ENCODE assay signal across 9 mouse cellular contexts in the genomic region with DNA sequence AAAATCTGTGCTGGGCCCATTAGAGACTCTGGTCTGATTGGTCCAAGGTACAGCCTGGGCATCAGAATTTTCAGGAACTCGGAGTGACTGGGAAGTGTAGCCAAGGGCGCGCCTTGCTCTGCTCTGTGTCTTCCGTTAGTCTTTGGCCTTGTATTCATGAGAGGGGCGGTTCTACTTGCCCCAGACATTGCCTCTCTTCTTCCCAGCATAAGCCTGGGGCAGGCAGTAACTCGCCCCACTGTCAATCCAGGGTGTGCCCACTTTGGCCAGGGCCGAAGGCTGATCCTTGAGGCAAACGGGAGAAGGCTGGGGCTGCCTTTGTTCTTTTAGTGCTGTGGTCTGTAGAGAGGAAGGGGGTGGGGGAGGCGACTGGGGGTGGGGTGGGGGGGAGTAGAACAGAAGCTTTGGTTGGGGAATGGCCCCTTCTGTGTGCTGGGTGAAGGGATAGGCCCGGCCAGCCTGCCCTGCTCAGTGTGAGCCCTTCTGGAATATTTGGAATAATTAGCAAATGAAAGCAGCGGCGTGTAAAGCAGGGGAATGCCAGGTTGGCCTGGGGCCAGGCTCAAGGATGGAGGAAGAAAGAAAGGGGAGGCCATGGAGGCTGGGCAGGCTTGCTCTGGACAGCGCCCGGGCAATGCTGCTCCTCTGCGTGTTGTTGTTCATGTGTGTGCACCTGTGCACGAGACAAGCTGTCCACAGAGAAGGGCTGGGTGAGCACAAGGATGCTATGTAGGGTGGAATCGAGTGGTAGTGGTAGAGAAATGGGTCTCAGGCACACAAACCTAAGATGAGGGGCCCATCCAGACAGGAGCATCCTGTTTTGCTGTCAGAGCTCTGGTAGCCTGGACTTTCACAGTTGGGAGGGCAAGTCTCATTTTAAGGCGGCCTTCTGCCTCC. TPM values are rescaled to one million over a fixed set of nuclear protein-coding genes. Genes with fewer than 3 reads are reported as not detected.
DNase-seq lines count a peak whose midpoint lies in the region; ATAC-seq lines count a peak whose summit lies in the region.
"Had no signal": no experiment of that assay in that cellular context is flagged by ENCODE, and none has a peak within 500 bp of the region (broad histone marks: within the 10 kb centered on the region; RNA-seq: fewer than 3 reads in every experiment).

No protein-coding gene starts in this region.

- ATAC-seq in heart, embryonic 13.5 days (ENCODE audit: extremely low read depth, insufficient number of reproducible peaks, low FRiP score, low TSS enrichment) = no peak
- no peak for ATAC-seq in heart, embryonic 11.5 days (replicated peaks; ENCODE audit: insufficient number of reproducible peaks, low FRiP score, low TSS enrichment)

- H3K27me3 ChIP-seq in heart, embryonic 13.5 days (replicated peaks) = peaks cover 31% of the 10 kb centered on the region
- peaks cover 32% of the 10 kb centered on the region for H3K27me3 ChIP-seq in heart, embryonic 11.5 days (ENCODE audit: control insufficient read depth, insufficient read depth, low read length)

- H3K9me3 ChIP-seq in heart, embryonic 13.5 days = no peaks in the 10 kb centered on the region
- no peaks in the 10 kb centered on the region for H3K9me3 ChIP-seq in heart, embryonic 11.5 days (replicated peaks; ENCODE audit: control insufficient read depth, low read length)
- H3K9me3 ChIP-seq: megakaryocyte, embryonic 14.5 days had no signal

- 54% methylated on average over 18 of the region's 18 CpGs for WGBS in heart, embryonic 13.5 days
- WGBS in heart, embryonic 11.5 days (ENCODE audit: insufficient replicate concordance) = 63% methylated on average over 18 of the region's 18 CpGs

- H3K27ac ChIP-seq in heart, embryonic 13.5 days (replicated peaks) = peak overlapping the region; percentile 15; the same call in 1 of the 2 replicates
- no peak overlapping the region for H3K27ac ChIP-seq in heart, embryonic 11.5 days (ENCODE audit: low read depth, low read length)

- peak; percentile 74 for DNase-seq in R1 (ENCODE audit: low read depth, low spot score)
- peak; percentile 58 for DNase-seq in kidney, adult 18-20 months
- DNase-seq in lung, postnatal 36 days = peak; percentile 42
- DNase-seq in cerebellum, adult 8-10 months = no peak
- no peak for DNase-seq in urinary bladder, adult 2 months (ENCODE audit: low spot score)
- DNase-seq in frontal cortex, adult 2 months (ENCODE audit: extremely low spot score in 1 of 2, low spot score in 1 of 2) = no peak

- H3K4me1 ChIP-seq in heart, embryonic 13.5 days = peaks cover 30% of the 10 kb centered on the region
- H3K4me1 ChIP-seq in heart, embryonic 11.5 days (ENCODE audit: control insufficient read depth, insufficient read depth, low read length) = peaks cover 13% of the 10 kb centered on the region

- no peaks in the 10 kb centered on the region for H3K36me3 ChIP-seq in heart, embryonic 13.5 days
- no peaks in the 10 kb centered on the region for H3K36me3 ChIP-seq in heart, embryonic 11.5 days (ENCODE audit: control insufficient read depth, insufficient read depth, low read length)

- peak overlapping the region; percentile 40 for H3K9ac ChIP-seq in heart, embryonic 13.5 days
- H3K9ac ChIP-seq in heart, embryonic 11.5 days (ENCODE audit: low read depth, low read length) = no peak overlapping the region

- 0 out of 2 replicates have a peak overlapping the region, but pooled peaks have one; percentile 5 for H3K4me2 ChIP-seq in heart, embryonic 13.5 days
- no peak overlapping the region for H3K4me2 ChIP-seq in heart, embryonic 11.5 days

- H3K4me3 ChIP-seq in heart, embryonic 13.5 days = no peak overlapping the region
- H3K4me3 ChIP-seq in heart, embryonic 11.5 days (ENCODE audit: low read depth, low read length) = no peak overlapping the region
- H3K4me3 ChIP-seq: megakaryocyte, embryonic 14.5 days had no signal

RNA-seq across cellular contexts. Expression of gene Foxj1, which starts 5.6 kb away (rescaled TPM):
- 0.09 and 0.14 TPM in 2 replicates for polyA plus RNA-seq in heart, embryonic 13.5 days (2015; fragmentation: Nextera tagmentation; extraction: Ambion mirVana)
- polyA plus RNA-seq in heart, embryonic 11.5 days (2014; fragmentation: Nextera tagmentation; extraction: Ambion mirVana) = 0.07 TPM in 1 of 2 replicates, not detected in the other
- polyA plus RNA-seq in urinary bladder, adult 2 months (2012; rRNA removed) = 0.24 and 0.34 TPM in 2 replicates
- polyA plus RNA-seq in frontal cortex, adult 2 months (2012; rRNA removed) = 4.6 and 5.6 TPM in 2 replicates

RNA-seq across cellular contexts. Expression of gene Exoc7, which starts 22.5 kb away (rescaled TPM):
- 45.0 and 46.0 TPM in 2 replicates for polyA plus RNA-seq in heart, embryonic 13.5 days (2015; fragmentation: Nextera tagmentation; extraction: Ambion mirVana)
- polyA plus RNA-seq in heart, embryonic 11.5 days (2014; fragmentation: Nextera tagmentation; extraction: Ambion mirVana) = 42.5 and 46.6 TPM in 2 replicates
- 40.4 and 51.0 TPM in 2 replicates for polyA plus RNA-seq in urinary bladder, adult 2 months (2012; rRNA removed)
- 89.7 and 97.5 TPM in 2 replicates for polyA plus RNA-seq in frontal cortex, adult 2 months (2012; rRNA removed)

RNA-seq across cellular contexts. Expression of gene Galr2, which starts 48.8 kb away (rescaled TPM):
- polyA plus RNA-seq in heart, embryonic 13.5 days (2015; fragmentation: Nextera tagmentation; extraction: Ambion mirVana) = not detected in 2 replicates
- polyA plus RNA-seq in heart, embryonic 11.5 days (2014; fragmentation: Nextera tagmentation; extraction: Ambion mirVana) = 0.16 TPM in 1 of 2 replicates, not detected in the other
- 9.5 and 12.9 TPM in 2 replicates for polyA plus RNA-seq in urinary bladder, adult 2 months (2012; rRNA removed)
- polyA plus RNA-seq in frontal cortex, adult 2 months (2012; rRNA removed) = not detected in 2 replicates

RNA-seq across cellular contexts. Expression of gene Srp68, which starts 55.5 kb away (rescaled TPM):
- 63.6 and 64.6 TPM in 2 replicates for polyA plus RNA-seq in heart, embryonic 13.5 days (2015; fragmentation: Nextera tagmentation; extraction: Ambion mirVana)
- polyA plus RNA-seq in heart, embryonic 11.5 days (2014; fragmentation: Nextera tagmentation; extraction: Ambion mirVana) = 61.5 and 61.9 TPM in 2 replicates
- 75.0 and 78.3 TPM in 2 replicates for polyA plus RNA-seq in urinary bladder, adult 2 months (2012; rRNA removed)
- 63.4 and 63.9 TPM in 2 replicates for polyA plus RNA-seq in frontal cortex, adult 2 months (2012; rRNA removed)

Comparison
In these comparisons a context has a peak if more than half of its experiments do, and no peak if none do; other contexts are left out.
1. DNase-seq: peak in R1 (single experiment), kidney, adult 18-20 months (single experiment) and lung, postnatal 36 days (single experiment); none in cerebellum, adult 8-10 months (single experiment), urinary bladder, adult 2 months (single experiment) and frontal cortex, adult 2 months (0 of 2).